Mouse (Mus musculus): ENCODE results near the gene Amdhd1. TPM values are rescaled to one million over a fixed set of nuclear protein-coding genes. Genes with fewer than 3 reads are reported as not detected.
A peak's percentile ranks its signal among the peaks of the same experiment; 100 is the strongest.

Gene Amdhd1
- polyA plus RNA-seq, 1 experiment from 2014 or later = 0.47 TPM

GRCm38 (mm10) chr10:93538287-93538686 is 1.5 kb downstream of the Amdhd1 start:
- Histone ChIP-seq H3K4me2 (replicated peaks) (no peak overlapping the region), H3K36me3 (no peaks in the 10 kb centered on the region)

GRCm38 (mm10) chr10:93525329-93525728 is 14.5 kb downstream of the Amdhd1 start:
- 44% methylated on average over 1 of the region's 1 CpGs for WGBS
- Histone ChIP-seq H3K4me3 (no peak overlapping the region), H3K36me3 (no peaks in the 10 kb centered on the region), H3K9me3 (peaks cover 7% of the 10 kb centered on the region; the same call in 1 of the 2 replicates), H3K27ac (no peak overlapping the region), H3K4me1 (no peaks in the 10 kb centered on the region), H3K9ac (no peak overlapping the region), H3K4me2 (replicated peaks) (no peak overlapping the region), H3K27me3 (no peaks in the 10 kb centered on the region)
- no peak for ATAC-seq (ENCODE audit: low FRiP score, low read depth)

More at GRCm38 (mm10) chr10:93538287-93538686, 1.5 kb downstream of the Amdhd1 start:
- Histone ChIP-seq H3K4me3 (no peak overlapping the region), H3K9me3 (no peaks in the 10 kb centered on the region), H3K27me3 (peaks cover 28% of the 10 kb centered on the region), H3K4me1 (peaks cover 11% of the 10 kb centered on the region), H3K27ac (no peak overlapping the region), H3K9ac (no peak overlapping the region)
- ATAC-seq (ENCODE audit: low FRiP score, low read depth) = no peak
- WGBS = 85% methylated on average over 2 of the region's 2 CpGs

- Histone ChIP-seq H3K27ac (no peak overlapping the region), H3K9me3 (no peaks in the 10 kb centered on the region), H3K9ac (no peak overlapping the region), H3K27me3 (no peaks in the 10 kb centered on the region), H3K4me1 (no peaks in the 10 kb centered on the region), H3K4me2 (replicated peaks) (no peak overlapping the region), H3K36me3 (no peaks in the 10 kb centered on the region), H3K4me3 (no peak overlapping the region)
- WGBS = 59% methylated on average over 4 of the region's 4 CpGs
- no peak for ATAC-seq (ENCODE audit: low FRiP score, low read depth)
These were observed 18.8 kb downstream of the Amdhd1 start for GRCm38 (mm10) chr10:93520994-93521393.

GRCm38 (mm10) chr10:93519756-93520155 is 20.1 kb downstream of the Amdhd1 start:
- no peak overlapping the region for H3K4me3 ChIP-seq
- H3K4me2 ChIP-seq (replicated peaks) = no peak overlapping the region
- H3K36me3 ChIP-seq = no peaks in the 10 kb centered on the region
- no peak for ATAC-seq (ENCODE audit: low FRiP score, low read depth)
- H3K9ac ChIP-seq = no peak overlapping the region
- no peak overlapping the region for H3K27ac ChIP-seq
- H3K9me3 ChIP-seq = no peaks in the 10 kb centered on the region
- 88% methylated on average over 5 of the region's 5 CpGs for WGBS
- H3K4me1 ChIP-seq = no peaks in the 10 kb centered on the region
- no peaks in the 10 kb centered on the region for H3K27me3 ChIP-seq

GRCm38 (mm10) chr10:93519159-93519558 is 20.7 kb downstream of the Amdhd1 start:
- H3K27me3 ChIP-seq = no peaks in the 10 kb centered on the region
- H3K4me2 ChIP-seq (replicated peaks) = no peak overlapping the region
- ATAC-seq (ENCODE audit: low FRiP score, low read depth) = no peak
- no peak overlapping the region for H3K9ac ChIP-seq
- no peaks in the 10 kb centered on the region for H3K36me3 ChIP-seq
- no peak overlapping the region for H3K4me3 ChIP-seq
- H3K9me3 ChIP-seq = no peaks in the 10 kb centered on the region
- no peak overlapping the region for H3K27ac ChIP-seq
- no peaks in the 10 kb centered on the region for H3K4me1 ChIP-seq
- 88% methylated on average over 8 of the region's 8 CpGs for WGBS

GRCm38 (mm10) chr10:93518620-93519019 is 21.2 kb downstream of the Amdhd1 start:
- WGBS = 93% methylated on average over 2 of the region's 2 CpGs
- Histone ChIP-seq H3K4me1 (no peaks in the 10 kb centered on the region), H3K27me3 (no peaks in the 10 kb centered on the region), H3K4me2 (replicated peaks) (no peak overlapping the region), H3K27ac (no peak overlapping the region), H3K9me3 (no peaks in the 10 kb centered on the region), H3K9ac (no peak overlapping the region), H3K36me3 (no peaks in the 10 kb centered on the region), H3K4me3 (no peak overlapping the region)
- ATAC-seq (ENCODE audit: low FRiP score, low read depth) = no peak

GRCm38 (mm10) chr10:93518186-93518585 is 21.6 kb downstream of the Amdhd1 start:
- Histone ChIP-seq H3K36me3 (no peaks in the 10 kb centered on the region), H3K9ac (no peak overlapping the region), H3K4me1 (no peaks in the 10 kb centered on the region), H3K4me2 (replicated peaks) (no peak overlapping the region), H3K4me3 (no peak overlapping the region), H3K27ac (no peak overlapping the region), H3K9me3 (no peaks in the 10 kb centered on the region), H3K27me3 (no peaks in the 10 kb centered on the region)
- WGBS = 86% methylated on average over 4 of the region's 4 CpGs
- ATAC-seq (ENCODE audit: low FRiP score, low read depth) = no peak

- Histone ChIP-seq H3K36me3 (no peaks in the 10 kb centered on the region), H3K4me1 (no peaks in the 10 kb centered on the region), H3K9me3 (no peaks in the 10 kb centered on the region), H3K27me3 (no peaks in the 10 kb centered on the region), H3K4me3 (no peak overlapping the region), H3K27ac (no peak overlapping the region), H3K4me2 (replicated peaks) (no peak overlapping the region), H3K9ac (no peak overlapping the region)
- no peak for ATAC-seq (ENCODE audit: low FRiP score, low read depth)
- 60% methylated on average over 4 of the region's 4 CpGs for WGBS
These were observed 22.1 kb downstream of the Amdhd1 start for GRCm38 (mm10) chr10:93517754-93518153.

GRCm38 (mm10) chr10:93515927-93516326 is 23.9 kb downstream of the Amdhd1 start:
- H3K9me3 ChIP-seq = no peaks in the 10 kb centered on the region
- ATAC-seq (ENCODE audit: low FRiP score, low read depth) = no peak
- H3K27ac ChIP-seq = no peak overlapping the region
- H3K4me3 ChIP-seq = no peak overlapping the region
- WGBS = 74% methylated on average over 12 of the region's 12 CpGs
- no peaks in the 10 kb centered on the region for H3K36me3 ChIP-seq
- no peaks in the 10 kb centered on the region for H3K27me3 ChIP-seq
- H3K4me2 ChIP-seq (replicated peaks) = no peak overlapping the region
- no peak overlapping the region for H3K9ac ChIP-seq
- H3K4me1 ChIP-seq = no peaks in the 10 kb centered on the region

GRCm38 (mm10) chr10:93515419-93515818 is 24.4 kb downstream of the Amdhd1 start:
- WGBS = 36% methylated on average over 1 of the region's 1 CpGs

GRCm38 (mm10) chr10:93509532-93510153 is 30.2 kb downstream of the Amdhd1 start:
- Histone ChIP-seq H3K9me3 (no peaks in the 10 kb centered on the region), H3K36me3 (no peaks in the 10 kb centered on the region), H3K27me3 (no peaks in the 10 kb centered on the region), H3K27ac (no peak overlapping the region), H3K4me2 (replicated peaks) (no peak overlapping the region), H3K4me3 (no peak overlapping the region), H3K9ac (no peak overlapping the region), H3K4me1 (no peaks in the 10 kb centered on the region)
- no peak for ATAC-seq (ENCODE audit: low FRiP score, low read depth)
- WGBS = 76% methylated on average over 15 of the region's 15 CpGs

More at GRCm38 (mm10) chr10:93515419-93515818, 24.4 kb downstream of the Amdhd1 start:
- no peak overlapping the region for H3K4me2 ChIP-seq (replicated peaks)
- no peaks in the 10 kb centered on the region for H3K9me3 ChIP-seq
- no peak overlapping the region for H3K4me3 ChIP-seq
- H3K27me3 ChIP-seq = no peaks in the 10 kb centered on the region
- H3K36me3 ChIP-seq = no peaks in the 10 kb centered on the region
- H3K4me1 ChIP-seq = no peaks in the 10 kb centered on the region
- H3K9ac ChIP-seq = no peak overlapping the region
- no peak overlapping the region for H3K27ac ChIP-seq
- ATAC-seq (ENCODE audit: low FRiP score, low read depth) = no peak

- 83% methylated on average over 7 of the region's 7 CpGs for WGBS
- H3K36me3 ChIP-seq = no peaks in the 10 kb centered on the region
- no peak overlapping the region for H3K4me3 ChIP-seq
These were observed 31.4 kb downstream of the Amdhd1 start for GRCm38 (mm10) chr10:93508383-93508970.

GRCm38 (mm10) chr10:93501346-93501745 is 38.5 kb downstream of the Amdhd1 start:
- WGBS = 74% methylated on average over 10 of the region's 10 CpGs
- Histone ChIP-seq H3K9me3 (no peaks in the 10 kb centered on the region), H3K36me3 (no peaks in the 10 kb centered on the region), H3K9ac (no peak overlapping the region), H3K4me1 (peaks cover 9% of the 10 kb centered on the region), H3K27me3 (no peaks in the 10 kb centered on the region), H3K4me3 (no peak overlapping the region), H3K27ac (no peak overlapping the region), H3K4me2 (replicated peaks) (peak overlapping the region; percentile 15; the same call in 1 of the 2 replicates)
- ATAC-seq (ENCODE audit: low FRiP score, low read depth) = no peak

More at GRCm38 (mm10) chr10:93508383-93508970, 31.4 kb downstream of the Amdhd1 start:
- no peak for ATAC-seq (ENCODE audit: low FRiP score, low read depth)
- H3K9me3 ChIP-seq = no peaks in the 10 kb centered on the region
- H3K4me1 ChIP-seq = no peaks in the 10 kb centered on the region
- no peaks in the 10 kb centered on the region for H3K27me3 ChIP-seq
- no peak overlapping the region for H3K9ac ChIP-seq
- no peak overlapping the region for H3K27ac ChIP-seq
- H3K4me2 ChIP-seq (replicated peaks) = no peak overlapping the region

Measured in limb, embryonic 13.5 days (tissue).